Mouse (Mus musculus) stomach, embryonic 14.5 days (tissue): ENCODE results near the gene Cs. TPM values are rescaled to one million over a fixed set of nuclear protein-coding genes. Genes with fewer than 3 reads are reported as not detected.

Source experiments
- ATAC-seq: fragments of 200-750 bp; cut with Nextera tagmentation; 2 replicates; pipeline ENCODE4 v1.8.0; 2017; ENCODE audit warnings: low read depth, moderate TSS enrichment; ENCODE audit not compliant: insufficient number of reproducible peaks, insufficient read depth, low FRiP score
- H3K27ac ChIP-seq: fragments of 300-500 bp; sonication (generic); 2 replicates; pipeline ENCODE4 v1.5.1; 2014; ENCODE audit warnings: mild to moderate bottlenecking, low read length, moderate library complexity, mixed read lengths
- H3K27me3 ChIP-seq: fragments of 300-500 bp; sonication (generic); 2 replicates; pipeline ENCODE4 v1.6.1; 2014; ENCODE audit warnings: low read length, control low read depth, mixed read lengths; ENCODE audit not compliant: control insufficient read depth, insufficient read depth
- H3K36me3 ChIP-seq: fragments of 300-500 bp; sonication (generic); 2 replicates; pipeline ENCODE4 v1.6.1; 2014; ENCODE audit warnings: mild to moderate bottlenecking, control low read depth, low read length, moderate library complexity, mixed read lengths; ENCODE audit not compliant: control insufficient read depth, insufficient read depth
- H3K4me1 ChIP-seq: fragments of 300-500 bp; sonication (generic); 2 replicates; pipeline ENCODE4 v1.6.1; 2014; ENCODE audit warnings: low read length, control low read depth, mixed read lengths; ENCODE audit not compliant: control insufficient read depth, insufficient read depth
- H3K4me2 ChIP-seq: fragments of 300-500 bp; sonication (generic); replicated peaks from 2 replicates; pipeline ENCODE4 v1.6.1; 2014; ENCODE audit warnings: low read depth, low read length, control low read depth
- H3K4me3 ChIP-seq: fragments of 300-500 bp; sonication (generic); 2 replicates; pipeline ENCODE4 v1.5.1; 2014; ENCODE audit warnings: low read depth, low read length, control low read depth
- H3K9ac ChIP-seq: fragments of 300-500 bp; sonication (generic); replicated peaks from 2 replicates; pipeline ENCODE4 v1.6.1; 2014; ENCODE audit warnings: low read depth, mild to moderate bottlenecking, control low read depth, low read length, moderate library complexity, mixed read lengths
- H3K9me3 ChIP-seq: fragments of 300-500 bp; sonication (generic); 2 replicates; pipeline ENCODE4 v1.6.1; 2016; ENCODE audit warnings: low read depth, low read length, control low read depth; ENCODE audit not compliant: control insufficient read depth
- WGBS: fragments of 180-500 bp; shearing (Covaris S2); extraction: QIAGEN DNeasy Blood & Tissue Kit; methylation state at CpG from one replicate; pipeline ENCODE4 v1.1.7; 2014; 5-methylcytosine and 5-hydroxymethylcytosine counted together
- polyA plus RNA-seq: library from polyadenylated mRNA; unstranded; fragments of >200 nt; fragmentation: Nextera tagmentation; extraction: Ambion mirVana; gene quantifications from 2 replicates; pipeline ENCODE4 v1.2.1, GENCODE M21; 2014

Gene Cs
- polyA plus RNA-seq, 1 experiment from 2014 or later, result 211 TPM

- peak overlapping the region; percentile 89 for H3K27ac ChIP-seq
- H3K9ac ChIP-seq, result peak overlapping the region; percentile 69
- peak overlapping the region; percentile 87 for H3K4me2 ChIP-seq
- peaks cover 8% of the 10 kb centered on the region; the same call in 1 of the 2 replicates for H3K4me1 ChIP-seq
- WGBS, result 16% methylated on average over 19 of the region's 19 CpGs
- H3K9me3 ChIP-seq, result no peaks in the 10 kb centered on the region
- no peak for ATAC-seq
- peaks cover 11% of the 10 kb centered on the region for H3K36me3 ChIP-seq
- H3K4me3 ChIP-seq, result peak overlapping the region; percentile 66
- no peaks in the 10 kb centered on the region for H3K27me3 ChIP-seq
These were observed 30.4 kb downstream of the Cs start for GRCm38 (mm10) chr10:128367899-128368401.

GRCm38 (mm10) chr10:128368402-128369217 lies 31.1 kb downstream of the Cs start, which contains the start of gene Coq10a:
Coq10a (minus strand) TSS chr10:128368997.
- peak within 1 kb of the TSS; percentile 87 for H3K4me2 ChIP-seq
- ATAC-seq, result peak; percentile 93
- H3K4me3 ChIP-seq, result peak within 1 kb of the TSS; percentile 66
- H3K4me1 ChIP-seq, result peaks cover 8% of the 10 kb centered on the region; the same call in 1 of the 2 replicates
- H3K9me3 ChIP-seq, result no peaks in the 10 kb centered on the region
- peak within 1 kb of the TSS; percentile 89 for H3K27ac ChIP-seq
- H3K9ac ChIP-seq, result peak within 1 kb of the TSS; percentile 69
- peaks cover 5% of the 10 kb centered on the region; the same call in 1 of the 2 replicates for H3K36me3 ChIP-seq
- under 1% methylated on average over 87 of the region's 87 CpGs for WGBS
- H3K27me3 ChIP-seq, result no peaks in the 10 kb centered on the region

- Histone ChIP-seq H3K9ac (peak overlapping the region; percentile 69; the same call in 1 of the 2 replicates), H3K36me3 (peaks cover 5% of the 10 kb centered on the region; the same call in 1 of the 2 replicates), H3K27me3 (no peaks in the 10 kb centered on the region), H3K4me2 (peak overlapping the region; percentile 87), H3K4me3 (peak overlapping the region; percentile 66), H3K27ac (peak overlapping the region; percentile 89), H3K4me1 (peaks cover 8% of the 10 kb centered on the region; the same call in 1 of the 2 replicates), H3K9me3 (no peaks in the 10 kb centered on the region)
- no peak for ATAC-seq
- WGBS, result 4% methylated on average over 9 of the region's 9 CpGs
These were observed 31.6 kb downstream of the Cs start for GRCm38 (mm10) chr10:128369218-128369543.

- ATAC-seq, result no peak
- Histone ChIP-seq H3K4me1 (peaks cover 8% of the 10 kb centered on the region; the same call in 1 of the 2 replicates), H3K27ac (peak overlapping the region; percentile 89), H3K9me3 (no peaks in the 10 kb centered on the region), H3K4me3 (peak overlapping the region; percentile 66; the same call in 1 of the 2 replicates), H3K9ac (no peak overlapping the region), H3K4me2 (peak overlapping the region; percentile 87), H3K27me3 (no peaks in the 10 kb centered on the region), H3K36me3 (peaks cover 5% of the 10 kb centered on the region; the same call in 1 of the 2 replicates)
- 72% methylated on average over 6 of the region's 6 CpGs for WGBS
These were observed 32.1 kb downstream of the Cs start for GRCm38 (mm10) chr10:128369599-128369998.

- no peak overlapping the region for H3K4me2 ChIP-seq
- no peaks in the 10 kb centered on the region for H3K9me3 ChIP-seq
- ATAC-seq, result no peak
- H3K36me3 ChIP-seq, result peaks cover 5% of the 10 kb centered on the region; the same call in 1 of the 2 replicates
- H3K4me3 ChIP-seq, result no peak overlapping the region
- no peak overlapping the region for H3K9ac ChIP-seq
- peaks cover 8% of the 10 kb centered on the region; the same call in 1 of the 2 replicates for H3K4me1 ChIP-seq
- H3K27ac ChIP-seq, result no peak overlapping the region
- 61% methylated on average over 5 of the region's 6 CpGs for WGBS
- H3K27me3 ChIP-seq, result no peaks in the 10 kb centered on the region
These were observed 32.5 kb downstream of the Cs start for GRCm38 (mm10) chr10:128370021-128370420.

GRCm38 (mm10) chr10:128370601-128371000 lies 33.1 kb downstream of the Cs start:
- no peak overlapping the region for H3K9ac ChIP-seq
- H3K36me3 ChIP-seq, result no peaks in the 10 kb centered on the region
- peaks cover 8% of the 10 kb centered on the region; the same call in 1 of the 2 replicates for H3K4me1 ChIP-seq
- no peaks in the 10 kb centered on the region for H3K27me3 ChIP-seq
- no peak for ATAC-seq
- H3K27ac ChIP-seq, result no peak overlapping the region
- no peak overlapping the region for H3K4me2 ChIP-seq
- no peaks in the 10 kb centered on the region for H3K9me3 ChIP-seq
- H3K4me3 ChIP-seq, result no peak overlapping the region
- 50% methylated on average over 4 of the region's 4 CpGs for WGBS

GRCm38 (mm10) chr10:128372142-128372541 lies 34.6 kb downstream of the Cs start:
- Histone ChIP-seq H3K27me3 (no peaks in the 10 kb centered on the region), H3K4me1 (peaks cover 15% of the 10 kb centered on the region; the same call in 1 of the 2 replicates), H3K27ac (no peak overlapping the region), H3K4me2 (no peak overlapping the region), H3K9me3 (no peaks in the 10 kb centered on the region), H3K9ac (no peak overlapping the region), H3K36me3 (no peaks in the 10 kb centered on the region), H3K4me3 (no peak overlapping the region)
- 81% methylated on average over 5 of the region's 5 CpGs for WGBS
- no peak for ATAC-seq

- WGBS, result 84% methylated on average over 6 of the region's 6 CpGs
- Histone ChIP-seq H3K9me3 (no peaks in the 10 kb centered on the region), H3K36me3 (no peaks in the 10 kb centered on the region), H3K4me1 (peaks cover 12% of the 10 kb centered on the region), H3K27ac (no peak overlapping the region), H3K27me3 (no peaks in the 10 kb centered on the region), H3K9ac (no peak overlapping the region), H3K4me3 (no peak overlapping the region), H3K4me2 (no peak overlapping the region)
- ATAC-seq, result no peak
These were observed 35.6 kb downstream of the Cs start for GRCm38 (mm10) chr10:128372989-128373748.
